Mouse (Mus musculus) heart, adult 2 months (tissue): Measurements from ENCODE around the gene Neurl1a.

ENCODE experiments used
- CTCF ChIP-seq: fragments of 200-600 bp; IDR thresholded peaks from 2 replicates; pipeline ENCODE4 v1.8.1; 2022; ENCODE audit warnings: antibody characterized with exemption, mild to moderate bottlenecking, moderate library complexity
- POLR2A ChIP-seq: fragments of 200-500 bp; IDR thresholded peaks from 2 replicates; pipeline ENCODE4 v1.6.1; 2011; ENCODE audit warnings: mild to moderate bottlenecking, low read depth, low read length, control low read depth; ENCODE audit not compliant: insufficient read depth

GRCm38 (mm10) chr19:47204653-47205052, 26.0 kb downstream of the Neurl1a start:
- TF ChIP-seq CTCF, result no peak
- TF ChIP-seq POLR2A, result no peak
